Comparison of ENCODE assay signal across 41 mouse cellular contexts in genomic region chr19:44588036-44588435, GRCm38 (mm10). TPM values are rescaled to one million over a fixed set of nuclear protein-coding genes. Genes with fewer than 3 reads are reported as not detected.
"Had no signal": no experiment of that assay in that cellular context is flagged by ENCODE, and none has a peak within 500 bp of the region (broad histone marks: within the 10 kb centered on the region; RNA-seq: fewer than 3 reads in every experiment).

No protein-coding gene starts in this region.

- H3K4me2 ChIP-seq: heart, embryonic 11.5 days; heart, embryonic 12.5 days; heart, embryonic 13.5 days; heart, embryonic 15.5 days; hindbrain, embryonic 12.5 days; hindbrain, embryonic 13.5 days; hindbrain, embryonic 14.5 days; hindbrain, embryonic 15.5 days; intestine, embryonic 15.5 days; kidney, embryonic 15.5 days had no signal

- H3K27ac ChIP-seq: heart, embryonic 13.5 days; heart, embryonic 15.5 days; hindbrain, embryonic 10.5 days; hindbrain, embryonic 12.5 days; hindbrain, embryonic 13.5 days; hindbrain, embryonic 14.5 days; hindbrain, embryonic 15.5 days; hindbrain, postnatal 0 days; intestine, embryonic 15.5 days; kidney, embryonic 15.5 days; kidney, postnatal 0 days; layer of hippocampus, adult 2 months; left cerebral cortex, adult 2 months had no signal

- ATAC-seq: hindbrain, embryonic 16.5 days; hindbrain, postnatal 0 days; inflammation-experienced regulatory T-cells, adult 6 months; intestine, embryonic 15.5 days; intestine, embryonic 16.5 days; intestine, postnatal 0 days had no signal

- H3K9ac ChIP-seq: heart, embryonic 12.5 days; heart, embryonic 13.5 days; heart, embryonic 15.5 days; hindbrain, embryonic 12.5 days; hindbrain, embryonic 13.5 days; hindbrain, embryonic 14.5 days; hindbrain, embryonic 15.5 days; intestine, embryonic 15.5 days; kidney, embryonic 15.5 days had no signal

- H3K9me3 ChIP-seq: heart, embryonic 12.5 days; heart, embryonic 13.5 days; heart, embryonic 15.5 days; hindbrain, embryonic 10.5 days; hindbrain, embryonic 12.5 days; hindbrain, embryonic 13.5 days; hindbrain, embryonic 15.5 days; intestine, embryonic 15.5 days; kidney, embryonic 15.5 days had no signal

- H3K4me1 ChIP-seq: heart, embryonic 12.5 days; heart, embryonic 13.5 days; heart, embryonic 15.5 days; intestine, embryonic 15.5 days had no signal

- H3K36me3 ChIP-seq: heart, embryonic 12.5 days; heart, embryonic 13.5 days; heart, embryonic 15.5 days; hindbrain, embryonic 10.5 days; hindbrain, embryonic 12.5 days; hindbrain, embryonic 13.5 days; hindbrain, embryonic 15.5 days; intestine, embryonic 15.5 days; kidney, embryonic 15.5 days had no signal

- H3K4me3 ChIP-seq: heart, embryonic 12.5 days; heart, embryonic 13.5 days; heart, embryonic 15.5 days; hindbrain, embryonic 10.5 days; hindbrain, embryonic 12.5 days; hindbrain, embryonic 13.5 days; hindbrain, embryonic 15.5 days; intestine, embryonic 15.5 days; kidney, embryonic 15.5 days; layer of hippocampus, adult 2 months; left cerebral cortex, adult 2 months had no signal

- DNase-seq: heart, postnatal 10 days; heart, postnatal 14 days; heart, postnatal 36 days; heart, postnatal 4 days; kidney, adult 11 months; kidney, adult 18-20 months; kidney, adult 2 months; kidney, adult 8-10 months; kidney, adult 9 months; kidney, postnatal 10 days; kidney, postnatal 14 days; kidney, postnatal 25 days; kidney, postnatal 36 days; layer of hippocampus, adult 9-11 months; layer of hippocampus, postnatal 36 days had no signal

RNA-seq across cellular contexts. Expression of gene Gm20538, which starts 35.4 kb away (rescaled TPM):
- polyA plus RNA-seq: heart, embryonic 11.5 days; heart, embryonic 12.5 days; heart, embryonic 13.5 days; heart, embryonic 14.5 days; heart, embryonic 15.5 days; heart, embryonic 16.5 days; heart, postnatal 0 days; hindbrain, embryonic 10.5 days; hindbrain, embryonic 11.5 days; hindbrain, embryonic 12.5 days; hindbrain, embryonic 13.5 days; hindbrain, embryonic 14.5 days; hindbrain, embryonic 15.5 days; hindbrain, embryonic 16.5 days; hindbrain, postnatal 0 days; inflammation-experienced regulatory T-cells, adult 6 months; intestine, embryonic 14.5 days; intestine, embryonic 15.5 days; intestine, embryonic 16.5 days; intestine, postnatal 0 days; kidney, adult 2 months; kidney, embryonic 14.5 days; kidney, embryonic 15.5 days; large intestine, adult 2 months had no signal
